Mouse (Mus musculus): ENCODE data around the gene Vstm2b. TPM values are rescaled to one million over a fixed set of nuclear protein-coding genes. Genes with fewer than 3 reads are reported as not detected.

The Vstm2b gene
- polyA plus RNA-seq, 2 experiments = 0.07 TPM; not detected in 1

DNA sequence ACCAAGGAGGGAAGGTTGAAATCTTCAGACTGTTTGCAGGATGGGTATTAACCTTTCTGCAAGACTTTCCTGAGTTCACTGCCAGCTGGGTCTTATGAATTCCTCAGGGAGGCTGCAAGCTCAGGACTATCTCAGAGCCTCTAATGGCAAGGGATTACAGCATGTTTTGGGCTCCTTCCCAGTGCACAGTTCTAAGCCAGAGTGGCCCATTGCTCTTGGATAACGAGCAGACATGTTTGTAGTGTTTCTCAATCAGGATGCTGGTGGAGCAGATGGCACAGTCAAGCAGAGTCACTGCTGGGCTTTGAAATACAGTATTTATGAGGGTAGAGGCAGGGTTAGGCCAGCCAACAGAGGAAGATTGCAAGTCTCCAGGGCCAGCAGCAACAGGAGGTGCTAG, 8.4 kb downstream of the Vstm2b start:
- Histone ChIP-seq H3K4me2 (ENCODE audit: low read depth) (no peak overlapping the region), H3K4me1 (replicated peaks; ENCODE audit: control insufficient read depth in 2 of 2, insufficient read depth in 2 of 2, low read length in 1 of 2) (no peaks in the 10 kb centered on the region), H3K9me3 (ENCODE audit: control insufficient read depth, low read length) (no peaks in the 10 kb centered on the region), H3K27me3 (ENCODE audit: control insufficient read depth, insufficient read depth, low read length) (peaks cover 4% of the 10 kb centered on the region), H3K9ac (replicated peaks) (no peak overlapping the region), H3K27ac (no peak overlapping the region), H3K4me3 (ENCODE audit: insufficient read depth in 1 of 2, low read depth in 2 of 2, low read length in 2 of 2) (no peak overlapping the region), H3K36me3 (replicated peaks; ENCODE audit: control insufficient read depth, insufficient read depth, low read depth) (no peaks in the 10 kb centered on the region)
- TF ChIP-seq CTCF (IDR thresholded peaks at IDR 0.05; ENCODE audit: low read depth) (no peak), EP300 (IDR thresholded peaks at IDR 0.05; ENCODE audit: low read depth) (no peak)
- ATAC-seq (ENCODE audit: insufficient read depth) (no peak), DNase-seq (ENCODE audit: low read depth in 3 of 3, low spot score in 3 of 3) (no peak)
- WGBS (ENCODE audit: insufficient replicate concordance) = 37% methylated on average over 1 of the region's 1 CpGs

DNA sequence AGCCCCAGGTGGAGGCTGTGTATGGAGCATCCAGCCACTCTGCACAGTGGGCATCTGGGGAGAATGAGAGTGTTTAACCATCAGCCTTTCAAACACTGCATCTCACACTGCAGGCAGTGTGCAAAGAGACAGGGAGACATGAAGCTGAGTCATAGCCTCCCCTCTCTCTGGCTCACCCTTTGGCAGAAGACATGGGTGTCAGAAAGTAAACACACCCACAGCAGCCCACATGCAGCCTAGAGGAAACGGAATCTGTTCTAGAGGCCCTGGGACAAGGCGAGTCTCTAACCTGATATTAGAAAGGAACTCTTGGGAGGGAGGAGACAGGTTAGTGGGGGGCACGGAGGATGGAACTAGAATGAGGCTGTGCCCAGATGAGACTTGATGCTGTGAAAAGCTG, 18.6 kb downstream of the Vstm2b start:
- ATAC-seq (ENCODE audit: insufficient read depth) (no peak), DNase-seq (ENCODE audit: low read depth in 3 of 3, low spot score in 3 of 3) (no peak)
- WGBS (ENCODE audit: insufficient replicate concordance) = 66% methylated on average over 3 of the region's 3 CpGs
- TF ChIP-seq EP300 (IDR thresholded peaks at IDR 0.05; ENCODE audit: low read depth) (no peak), CTCF (IDR thresholded peaks at IDR 0.05; ENCODE audit: low read depth) (no peak)
- no peaks in the 10 kb centered on the region for H3K36me3 ChIP-seq (replicated peaks; ENCODE audit: control insufficient read depth, insufficient read depth, low read depth)
- H3K27ac ChIP-seq = no peak overlapping the region
- no peaks in the 10 kb centered on the region for H3K4me1 ChIP-seq (replicated peaks; ENCODE audit: control insufficient read depth in 2 of 2, insufficient read depth in 2 of 2, low read length in 1 of 2)
- no peak overlapping the region for H3K4me2 ChIP-seq (ENCODE audit: low read depth)
- no peaks in the 10 kb centered on the region for H3K27me3 ChIP-seq (ENCODE audit: control insufficient read depth, insufficient read depth, low read length)
- no peaks in the 10 kb centered on the region for H3K9me3 ChIP-seq (ENCODE audit: control insufficient read depth, low read length)
- H3K9ac ChIP-seq (replicated peaks) = no peak overlapping the region
- H3K4me3 ChIP-seq (ENCODE audit: insufficient read depth in 1 of 2, low read depth in 2 of 2, low read length in 2 of 2) = no peak overlapping the region

GRCm38 (mm10) chr7:40920118-40920517, 22.0 kb downstream of the Vstm2b start:
- no peaks in the 10 kb centered on the region for H3K27me3 ChIP-seq (ENCODE audit: control insufficient read depth, insufficient read depth, low read length)
- H3K36me3 ChIP-seq (replicated peaks; ENCODE audit: control insufficient read depth, insufficient read depth, low read depth) = no peaks in the 10 kb centered on the region
- TF ChIP-seq EP300 (IDR thresholded peaks at IDR 0.05; ENCODE audit: low read depth) (no peak), CTCF (IDR thresholded peaks at IDR 0.05; ENCODE audit: low read depth) (no peak)
- H3K9me3 ChIP-seq (ENCODE audit: control insufficient read depth, low read length) = no peaks in the 10 kb centered on the region
- WGBS (ENCODE audit: insufficient replicate concordance) = 51% methylated on average over 2 of the region's 2 CpGs
- no peak overlapping the region for H3K9ac ChIP-seq (replicated peaks)
- H3K4me3 ChIP-seq (ENCODE audit: insufficient read depth in 1 of 2, low read depth in 2 of 2, low read length in 2 of 2) = no peak overlapping the region
- no peak overlapping the region for H3K4me2 ChIP-seq (ENCODE audit: low read depth)
- no peak overlapping the region for H3K27ac ChIP-seq
- ATAC-seq (ENCODE audit: insufficient read depth) = no peak
- no peak for DNase-seq (ENCODE audit: low read depth in 3 of 3, low spot score in 3 of 3)
- no peaks in the 10 kb centered on the region for H3K4me1 ChIP-seq (replicated peaks; ENCODE audit: control insufficient read depth in 2 of 2, insufficient read depth in 2 of 2, low read length in 1 of 2)

- no peak for ATAC-seq (ENCODE audit: insufficient read depth)
- H3K4me1 ChIP-seq (replicated peaks; ENCODE audit: control insufficient read depth in 2 of 2, insufficient read depth in 2 of 2, low read length in 1 of 2) = no peaks in the 10 kb centered on the region
- no peak overlapping the region for H3K9ac ChIP-seq (replicated peaks)
- no peaks in the 10 kb centered on the region for H3K27me3 ChIP-seq (ENCODE audit: control insufficient read depth, insufficient read depth, low read length)
- no peak for DNase-seq (ENCODE audit: low read depth in 3 of 3, low spot score in 3 of 3)
- H3K4me3 ChIP-seq (ENCODE audit: insufficient read depth in 1 of 2, low read depth in 2 of 2, low read length in 2 of 2) = no peak overlapping the region
- no peak for TF ChIP-seq CTCF (IDR thresholded peaks at IDR 0.05; ENCODE audit: low read depth)
- TF ChIP-seq EP300 (IDR thresholded peaks at IDR 0.05; ENCODE audit: low read depth) = no peak
- H3K9me3 ChIP-seq (ENCODE audit: control insufficient read depth, low read length) = no peaks in the 10 kb centered on the region
- 50% methylated on average over 6 of the region's 6 CpGs for WGBS (ENCODE audit: insufficient replicate concordance)
- H3K4me2 ChIP-seq (ENCODE audit: low read depth) = no peak overlapping the region
- H3K27ac ChIP-seq = no peak overlapping the region
- no peaks in the 10 kb centered on the region for H3K36me3 ChIP-seq (replicated peaks; ENCODE audit: control insufficient read depth, insufficient read depth, low read depth)
Measured at GRCm38 (mm10) chr7:40921281-40921680, 23.2 kb downstream of the Vstm2b start.

DNA sequence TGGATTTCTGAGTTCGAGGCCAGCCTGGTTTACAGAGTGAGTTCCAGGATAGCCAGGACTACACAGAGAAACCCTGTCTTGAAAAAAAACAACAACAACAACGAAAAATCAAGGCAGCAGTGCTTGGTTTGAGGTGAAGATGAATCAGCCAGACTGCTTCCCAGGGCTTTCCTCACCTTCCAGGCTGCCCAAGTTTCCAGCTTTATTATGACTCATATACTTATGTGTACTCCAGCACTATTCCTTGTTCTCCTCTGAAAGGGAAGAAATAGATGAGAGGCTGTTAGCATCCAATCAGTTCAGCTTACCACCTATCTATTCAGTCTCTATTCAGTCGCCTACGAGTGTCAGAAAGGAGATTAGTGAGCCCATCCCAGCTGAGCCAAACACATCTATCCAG, 24.7 kb downstream of the Vstm2b start:
- no peaks in the 10 kb centered on the region for H3K36me3 ChIP-seq (replicated peaks; ENCODE audit: control insufficient read depth, insufficient read depth, low read depth)
- no peak for DNase-seq (ENCODE audit: low read depth in 3 of 3, low spot score in 3 of 3)
- ATAC-seq (ENCODE audit: insufficient read depth) = no peak
- H3K9me3 ChIP-seq (ENCODE audit: control insufficient read depth, low read length) = no peaks in the 10 kb centered on the region
- 51% methylated on average over 4 of the region's 4 CpGs for WGBS (ENCODE audit: insufficient replicate concordance)
- TF ChIP-seq CTCF (IDR thresholded peaks at IDR 0.05; ENCODE audit: low read depth) = no peak
- no peak for TF ChIP-seq EP300 (IDR thresholded peaks at IDR 0.05; ENCODE audit: low read depth)
- H3K4me1 ChIP-seq (replicated peaks; ENCODE audit: control insufficient read depth in 2 of 2, insufficient read depth in 2 of 2, low read length in 1 of 2) = no peaks in the 10 kb centered on the region
- H3K4me2 ChIP-seq (ENCODE audit: low read depth) = no peak overlapping the region
- no peaks in the 10 kb centered on the region for H3K27me3 ChIP-seq (ENCODE audit: control insufficient read depth, insufficient read depth, low read length)
- H3K27ac ChIP-seq = no peak overlapping the region
- no peak overlapping the region for H3K9ac ChIP-seq (replicated peaks)
- no peak overlapping the region for H3K4me3 ChIP-seq (ENCODE audit: insufficient read depth in 1 of 2, low read depth in 2 of 2, low read length in 2 of 2)

All from liver, embryonic 14.5 days (tissue).